Mouse (Mus musculus): Measurements from ENCODE around the gene Pik3r4. TPM values are rescaled to one million over a fixed set of nuclear protein-coding genes. Genes with fewer than 3 reads are reported as not detected.

Gene Pik3r4
- polyA plus RNA-seq, 1 experiment from 2014 or later = 20.9 TPM

DNA sequence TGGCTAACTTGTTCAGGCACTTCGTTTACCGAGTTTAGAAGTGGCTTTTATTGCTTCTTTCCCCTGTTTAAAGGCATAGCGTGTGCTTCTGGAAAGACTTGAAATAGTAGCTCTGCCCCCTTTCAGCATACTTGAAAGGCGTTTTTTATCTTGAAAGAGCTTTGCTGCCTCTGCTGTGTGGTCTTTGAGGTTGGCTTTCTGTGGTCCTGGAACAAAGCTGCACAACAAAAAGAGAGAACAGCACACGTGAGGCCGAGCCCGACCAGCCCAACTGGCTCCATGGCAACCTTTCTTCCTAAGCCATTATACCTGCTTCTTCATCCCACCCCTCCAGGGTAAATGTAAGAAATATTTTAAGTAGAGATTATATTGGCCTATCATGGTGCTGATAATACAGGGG lies 46.7 kb downstream of the Pik3r4 start:
- H3K4me3 ChIP-seq (replicated peaks; ENCODE audit: low read depth, low read length) = no peak overlapping the region
- WGBS = 26% methylated on average over 7 of the region's 7 CpGs
- no peaks in the 10 kb centered on the region for H3K4me1 ChIP-seq (ENCODE audit: control insufficient read depth, insufficient read depth, low read length)
- H3K9ac ChIP-seq (replicated peaks; ENCODE audit: low read length) = no peak overlapping the region
- H3K36me3 ChIP-seq (ENCODE audit: control insufficient read depth, insufficient read depth, low read length) = peaks cover 44% of the 10 kb centered on the region
- ATAC-seq (ENCODE audit: low FRiP score, low TSS enrichment) (no peak; the same call in 1 of the 2 replicates), DNase-seq (peak; percentile 50)
- no peak overlapping the region for H3K27ac ChIP-seq (replicated peaks; ENCODE audit: low read depth, low read length)
- H3K27me3 ChIP-seq (ENCODE audit: control insufficient read depth, insufficient read depth, low read length) = no peaks in the 10 kb centered on the region
- H3K9me3 ChIP-seq (ENCODE audit: control insufficient read depth, low read length) = no peaks in the 10 kb centered on the region
- H3K4me2 ChIP-seq (ENCODE audit: low read length) = no peak overlapping the region

DNA sequence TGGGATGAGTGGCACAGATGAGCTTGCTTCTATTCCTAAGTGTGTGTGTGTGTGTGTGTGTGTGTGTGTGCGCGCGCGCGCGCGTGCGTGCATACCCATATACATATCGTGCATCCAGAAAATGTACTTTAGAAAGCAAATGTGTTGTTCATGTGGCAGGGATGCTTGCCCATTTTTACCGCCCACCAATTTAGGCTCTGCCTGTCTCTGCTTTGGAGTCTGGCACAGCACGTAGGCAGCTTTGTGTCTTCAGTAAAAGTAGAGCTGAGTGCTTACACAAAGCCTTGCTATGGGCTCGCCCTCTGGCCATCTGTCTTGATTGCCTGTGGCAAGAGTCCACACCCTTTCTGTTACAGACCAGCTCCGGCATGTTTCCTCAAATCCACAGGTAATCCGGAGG lies 49.7 kb downstream of the Pik3r4 start:
- DNase-seq = peak; percentile 12
- Histone ChIP-seq H3K4me1 (ENCODE audit: control insufficient read depth, insufficient read depth, low read length) (no peaks in the 10 kb centered on the region), H3K9ac (replicated peaks; ENCODE audit: low read length) (no peak overlapping the region), H3K9me3 (ENCODE audit: control insufficient read depth, low read length) (no peaks in the 10 kb centered on the region), H3K4me3 (replicated peaks; ENCODE audit: low read depth, low read length) (no peak overlapping the region), H3K36me3 (ENCODE audit: control insufficient read depth, insufficient read depth, low read length) (peaks cover 14% of the 10 kb centered on the region), H3K27me3 (ENCODE audit: control insufficient read depth, insufficient read depth, low read length) (no peaks in the 10 kb centered on the region), H3K27ac (replicated peaks; ENCODE audit: low read depth, low read length) (no peak overlapping the region), H3K4me2 (ENCODE audit: low read length) (no peak overlapping the region)
- ATAC-seq (ENCODE audit: low FRiP score, low TSS enrichment) = no peak
- 93% methylated on average over 14 of the region's 14 CpGs for WGBS

DNA sequence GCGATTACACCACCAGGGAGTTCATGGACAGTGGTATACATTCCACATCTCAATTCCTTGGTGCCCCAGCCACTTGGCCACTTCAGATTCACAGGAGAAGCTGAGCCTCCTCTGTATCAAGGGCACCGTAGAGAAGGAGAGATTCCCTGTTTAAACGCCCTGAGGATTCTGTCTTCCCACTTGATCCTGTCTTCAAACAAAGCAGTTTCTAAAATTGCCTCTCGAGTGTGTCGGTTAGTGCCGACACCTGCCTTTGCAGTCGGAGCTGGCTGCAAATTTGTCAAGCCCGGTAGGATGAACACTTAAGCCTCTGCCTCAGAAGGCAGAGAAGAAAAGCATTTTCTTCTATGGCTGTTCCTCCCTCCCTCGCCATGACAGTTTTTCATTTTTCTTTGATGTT lies 50.3 kb downstream of the Pik3r4 start:
- no peaks in the 10 kb centered on the region for H3K27me3 ChIP-seq (ENCODE audit: control insufficient read depth, insufficient read depth, low read length)
- no peak overlapping the region for H3K9ac ChIP-seq (replicated peaks; ENCODE audit: low read length)
- H3K27ac ChIP-seq (replicated peaks; ENCODE audit: low read depth, low read length) = peak overlapping the region; percentile 38; the same call in 1 of the 2 replicates
- 76% methylated on average over 9 of the region's 9 CpGs for WGBS
- H3K36me3 ChIP-seq (ENCODE audit: control insufficient read depth, insufficient read depth, low read length) = peaks cover 8% of the 10 kb centered on the region
- H3K4me3 ChIP-seq (replicated peaks; ENCODE audit: low read depth, low read length) = no peak overlapping the region
- no peaks in the 10 kb centered on the region for H3K9me3 ChIP-seq (ENCODE audit: control insufficient read depth, low read length)
- ATAC-seq (ENCODE audit: low FRiP score, low TSS enrichment) = no peak
- H3K4me2 ChIP-seq (ENCODE audit: low read length) = no peak overlapping the region
- peak; percentile 30 for DNase-seq
- no peaks in the 10 kb centered on the region for H3K4me1 ChIP-seq (ENCODE audit: control insufficient read depth, insufficient read depth, low read length)

DNA sequence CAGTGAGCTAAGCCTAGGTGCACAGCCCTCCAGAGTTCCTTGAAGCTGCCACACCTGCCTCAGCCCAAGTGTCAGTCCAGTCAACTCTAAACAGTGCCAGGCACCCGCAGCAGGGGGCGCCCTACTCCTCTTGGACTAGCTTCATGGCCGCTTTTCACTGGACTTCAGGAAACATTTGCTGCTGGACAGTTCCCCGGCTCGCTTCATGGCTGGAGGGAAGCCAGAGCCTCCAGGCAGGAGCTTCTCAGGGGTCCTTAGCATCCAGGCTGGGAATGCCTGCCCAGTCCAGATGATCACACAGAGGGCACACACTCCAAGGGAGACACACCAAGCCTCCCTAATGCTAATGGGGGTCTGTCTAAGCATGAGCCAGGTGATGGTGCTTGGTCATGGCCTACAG lies 51.1 kb downstream of the Pik3r4 start:
- Histone ChIP-seq H3K27me3 (ENCODE audit: control insufficient read depth, insufficient read depth, low read length) (no peaks in the 10 kb centered on the region), H3K9me3 (ENCODE audit: control insufficient read depth, low read length) (no peaks in the 10 kb centered on the region), H3K27ac (replicated peaks; ENCODE audit: low read depth, low read length) (no peak overlapping the region), H3K9ac (replicated peaks; ENCODE audit: low read length) (no peak overlapping the region), H3K4me1 (ENCODE audit: control insufficient read depth, insufficient read depth, low read length) (no peaks in the 10 kb centered on the region), H3K36me3 (ENCODE audit: control insufficient read depth, insufficient read depth, low read length) (peaks cover under 1% of the 10 kb centered on the region; the same call in 1 of the 2 replicates), H3K4me3 (replicated peaks; ENCODE audit: low read depth, low read length) (no peak overlapping the region), H3K4me2 (ENCODE audit: low read length) (no peak overlapping the region)
- ATAC-seq (ENCODE audit: low FRiP score, low TSS enrichment) = no peak
- 5% methylated on average over 5 of the region's 5 CpGs for WGBS
- DNase-seq = peak; percentile 80

DNA sequence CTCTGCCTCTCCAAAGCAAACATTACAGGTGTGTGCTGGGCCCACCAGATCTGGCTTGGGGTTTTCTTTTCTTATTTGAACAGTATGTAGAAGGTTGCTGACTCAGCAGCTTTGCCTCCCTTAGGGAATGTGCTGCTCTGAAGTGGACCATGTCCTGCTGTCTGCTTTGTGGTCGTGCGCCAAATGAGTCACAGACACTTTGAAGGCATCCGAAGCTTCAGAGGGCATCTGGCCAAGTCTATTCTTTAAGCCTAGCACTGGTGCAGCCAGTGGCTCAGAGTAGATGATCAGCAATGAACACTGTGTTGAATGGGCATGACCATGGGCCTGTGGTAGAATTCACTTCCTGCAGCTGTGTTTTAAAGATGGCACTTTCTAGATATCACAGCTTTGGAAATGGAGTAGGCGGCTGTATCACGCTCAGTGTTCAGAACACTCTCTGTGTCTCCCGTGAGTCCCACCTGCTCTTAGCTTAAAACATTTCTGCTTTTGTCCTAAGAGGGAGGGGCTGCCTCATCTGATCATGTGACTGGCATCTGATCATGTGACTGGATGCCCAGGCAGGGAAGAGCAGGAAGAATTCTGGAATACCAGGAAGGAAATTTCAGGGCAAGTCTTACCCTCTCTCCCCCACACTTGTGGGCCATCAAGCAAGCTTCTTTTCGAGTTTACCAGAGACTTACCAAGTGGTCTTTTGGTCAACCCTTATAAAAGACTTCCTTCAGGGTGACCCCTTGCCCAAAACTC lies 54.2 kb downstream of the Pik3r4 start:
- Histone ChIP-seq H3K4me2 (ENCODE audit: low read length) (no peak overlapping the region), H3K9me3 (ENCODE audit: control insufficient read depth, low read length) (no peaks in the 10 kb centered on the region), H3K36me3 (ENCODE audit: control insufficient read depth, insufficient read depth, low read length) (no peaks in the 10 kb centered on the region), H3K9ac (replicated peaks; ENCODE audit: low read length) (no peak overlapping the region), H3K4me1 (ENCODE audit: control insufficient read depth, insufficient read depth, low read length) (no peaks in the 10 kb centered on the region), H3K27me3 (ENCODE audit: control insufficient read depth, insufficient read depth, low read length) (no peaks in the 10 kb centered on the region), H3K4me3 (replicated peaks; ENCODE audit: low read depth, low read length) (no peak overlapping the region), H3K27ac (replicated peaks; ENCODE audit: low read depth, low read length) (no peak overlapping the region)
- DNase-seq (no peak), ATAC-seq (ENCODE audit: low FRiP score, low TSS enrichment) (no peak)
- WGBS = 87% methylated on average over 7 of the region's 7 CpGs

DNA sequence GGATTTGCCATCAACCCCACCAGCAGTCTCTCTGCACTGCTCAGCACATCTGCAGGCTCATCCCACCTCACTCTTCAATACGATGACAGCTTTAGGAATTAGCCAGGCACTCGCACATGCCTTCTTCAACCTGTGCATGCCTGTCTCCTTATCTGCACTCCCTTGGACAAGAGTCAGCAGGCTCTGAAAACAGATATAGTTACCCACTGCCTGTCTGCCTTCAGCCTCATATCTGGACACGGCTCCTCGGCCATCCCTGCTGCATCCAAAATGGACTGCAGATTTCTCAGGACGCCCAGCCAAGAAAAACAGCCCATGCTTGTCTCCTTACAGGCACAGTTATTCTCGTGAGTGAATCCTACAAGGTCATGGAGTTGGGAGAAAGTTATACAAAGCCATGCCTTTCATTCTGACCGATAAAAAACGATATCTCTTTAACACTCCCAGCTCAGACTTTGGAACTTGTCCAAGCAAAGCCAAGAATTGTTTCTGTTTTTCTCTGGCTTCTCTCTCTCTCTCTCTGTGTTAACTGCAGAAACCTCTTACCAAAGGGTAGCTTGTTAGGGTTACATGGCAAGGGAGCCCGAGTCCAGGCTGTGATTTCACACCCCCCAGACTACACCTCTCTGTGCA lies 55.1 kb downstream of the Pik3r4 start:
- Histone ChIP-seq H3K9ac (replicated peaks; ENCODE audit: low read length) (no peak overlapping the region), H3K4me3 (replicated peaks; ENCODE audit: low read depth, low read length) (no peak overlapping the region), H3K9me3 (ENCODE audit: control insufficient read depth, low read length) (no peaks in the 10 kb centered on the region), H3K27ac (replicated peaks; ENCODE audit: low read depth, low read length) (no peak overlapping the region), H3K4me2 (ENCODE audit: low read length) (no peak overlapping the region), H3K4me1 (ENCODE audit: control insufficient read depth, insufficient read depth, low read length) (no peaks in the 10 kb centered on the region), H3K36me3 (ENCODE audit: control insufficient read depth, insufficient read depth, low read length) (no peaks in the 10 kb centered on the region), H3K27me3 (ENCODE audit: control insufficient read depth, insufficient read depth, low read length) (no peaks in the 10 kb centered on the region)
- DNase-seq = peak; percentile 19
- no peak for ATAC-seq (ENCODE audit: low FRiP score, low TSS enrichment)
- 80% methylated on average over 9 of the region's 9 CpGs for WGBS

DNA sequence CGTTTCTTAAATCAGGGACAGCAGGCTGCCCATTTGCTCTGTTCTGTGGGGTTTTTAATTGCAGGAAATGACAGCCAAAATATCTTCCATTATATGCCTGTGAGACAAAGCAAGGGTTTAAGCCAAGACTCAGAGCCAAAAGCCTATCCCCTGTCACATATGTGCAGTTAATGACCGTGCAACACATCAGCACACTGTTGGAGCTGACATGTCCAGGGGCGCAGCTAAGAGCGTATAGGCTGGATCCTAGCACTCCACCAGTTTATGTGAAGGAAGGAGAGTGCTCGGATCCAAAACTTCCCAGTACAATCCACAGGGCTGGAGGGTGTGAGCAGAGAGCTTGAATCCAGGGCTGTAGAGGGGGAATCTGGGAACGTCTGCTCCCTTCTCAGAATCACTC lies 57.9 kb downstream of the Pik3r4 start:
- Histone ChIP-seq H3K4me2 (ENCODE audit: low read length) (no peak overlapping the region), H3K27ac (replicated peaks; ENCODE audit: low read depth, low read length) (no peak overlapping the region), H3K4me3 (replicated peaks; ENCODE audit: low read depth, low read length) (no peak overlapping the region), H3K9me3 (ENCODE audit: control insufficient read depth, low read length) (no peaks in the 10 kb centered on the region), H3K27me3 (ENCODE audit: control insufficient read depth, insufficient read depth, low read length) (no peaks in the 10 kb centered on the region), H3K9ac (replicated peaks; ENCODE audit: low read length) (no peak overlapping the region), H3K4me1 (ENCODE audit: control insufficient read depth, insufficient read depth, low read length) (no peaks in the 10 kb centered on the region), H3K36me3 (ENCODE audit: control insufficient read depth, insufficient read depth, low read length) (no peaks in the 10 kb centered on the region)
- ATAC-seq (ENCODE audit: low FRiP score, low TSS enrichment) (no peak), DNase-seq (no peak)
- 80% methylated on average over 6 of the region's 6 CpGs for WGBS

DNA sequence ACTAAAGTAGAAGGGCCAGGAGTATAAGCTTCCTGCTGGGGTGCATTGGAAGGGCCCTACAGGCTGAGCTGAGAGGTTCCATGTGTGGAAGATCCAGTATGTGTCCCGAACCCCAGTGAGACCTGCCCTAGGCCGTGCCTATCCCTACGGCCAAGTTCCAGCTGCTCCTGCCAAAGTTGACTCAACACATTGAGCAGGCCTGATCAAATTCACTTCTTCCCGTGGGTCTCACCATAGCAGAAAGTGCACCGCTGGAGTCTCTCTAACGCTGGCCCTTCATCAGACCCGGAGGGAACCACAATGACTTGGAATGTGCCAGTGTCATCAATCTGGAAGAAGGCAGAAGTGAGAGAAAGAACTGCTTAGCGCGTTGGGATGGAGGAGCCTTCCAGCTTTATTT lies 59.2 kb downstream of the Pik3r4 start:
- ATAC-seq (ENCODE audit: low FRiP score, low TSS enrichment) = no peak
- Histone ChIP-seq H3K4me3 (replicated peaks; ENCODE audit: low read depth, low read length) (no peak overlapping the region), H3K27ac (replicated peaks; ENCODE audit: low read depth, low read length) (no peak overlapping the region), H3K27me3 (ENCODE audit: control insufficient read depth, insufficient read depth, low read length) (no peaks in the 10 kb centered on the region), H3K9ac (replicated peaks; ENCODE audit: low read length) (no peak overlapping the region), H3K4me2 (ENCODE audit: low read length) (no peak overlapping the region), H3K9me3 (ENCODE audit: control insufficient read depth, low read length) (no peaks in the 10 kb centered on the region), H3K4me1 (ENCODE audit: control insufficient read depth, insufficient read depth, low read length) (no peaks in the 10 kb centered on the region), H3K36me3 (ENCODE audit: control insufficient read depth, insufficient read depth, low read length) (no peaks in the 10 kb centered on the region)
- WGBS = 85% methylated on average over 9 of the region's 9 CpGs
- no peak for DNase-seq
